22 mouse cellular contexts compared by ENCODE assay signal in genomic region chr11:45595372-45595771, GRCm38 (mm10).
DNase-seq lines count a peak whose midpoint lies in the region.
"Had no signal": no experiment of that assay in that cellular context is flagged by ENCODE, and none has a peak within 500 bp of the region (broad histone marks: within the 10 kb centered on the region; RNA-seq: fewer than 3 reads in every experiment).

No protein-coding gene starts in this region.

- peak; percentile 91 for DNase-seq in heart, adult 11 months
- DNase-seq in heart, postnatal 25 days (ENCODE audit: low spot score): no peak
- peak; percentile 33 for DNase-seq in layer of hippocampus, adult 9-11 months
- no peak for DNase-seq in layer of hippocampus, postnatal 36 days
- peak; percentile 2 for DNase-seq in lung, postnatal 36 days
- no peak for DNase-seq in lung, postnatal 10 days
- DNase-seq in splenic B cell, adult 2 months (ENCODE audit: low read depth, low spot score): peak; percentile 25
- no peak for DNase-seq in thymus, postnatal 4 days
- DNase-seq: cerebellum, adult 9-10 months; gastrocnemius, postnatal 25 days; kidney, adult 18-20 months; kidney, postnatal 10 days; liver, embryonic 13.5 days; right cerebral cortex, postnatal 14 days; thymus, adult 2 months had no signal

- H3K36me3 ChIP-seq in splenic B cell, adult 2 months (ENCODE audit: control insufficient read depth, insufficient read depth, low read length, poor library complexity, severe bottlenecking): no peaks in the 10 kb centered on the region
- H3K36me3 ChIP-seq: embryonic facial prominence, embryonic 12.5 days; hindbrain, embryonic 10.5 days; limb, embryonic 10.5 days; liver, embryonic 13.5 days; midbrain, embryonic 15.5 days; neural tube, embryonic 15.5 days; stomach, embryonic 15.5 days had no signal

- no peaks in the 10 kb centered on the region for H3K27me3 ChIP-seq in splenic B cell, adult 2 months (ENCODE audit: control insufficient read depth, insufficient read depth, low read length, poor library complexity, severe bottlenecking)
- H3K27me3 ChIP-seq: embryonic facial prominence, embryonic 12.5 days; liver, embryonic 13.5 days; megakaryocyte, embryonic 14.5 days; midbrain, embryonic 15.5 days; neural tube, embryonic 15.5 days; stomach, embryonic 15.5 days had no signal

- intact Hi-C loops in heart, postnatal 25 days (cut with DNase I): no loop called here

Comparison
In these comparisons a context has a peak if more than half of its experiments do, and no peak if none do; other contexts are left out.
1. DNase-seq: peak in heart, adult 11 months (single experiment), layer of hippocampus, adult 9-11 months (single experiment), lung, postnatal 36 days (single experiment) and splenic B cell, adult 2 months (single experiment); none in heart, postnatal 25 days (single experiment), layer of hippocampus, postnatal 36 days (0 of 2), lung, postnatal 10 days (single experiment) and thymus, postnatal 4 days (single experiment).